Mouse (Mus musculus) liver, embryonic 14.5 days (tissue): ENCODE measurements around the gene Mapk3.
A peak's percentile ranks its signal among the peaks of the same experiment; 100 is the strongest.

Source experiments
- CTCF ChIP-seq: IDR thresholded peaks from 2 replicates; pipeline ENCODE4 v1.5.1; 2016; ENCODE audit warnings: antibody characterized with exemption, low read depth, control low read depth
- EP300 ChIP-seq: IDR thresholded peaks from 2 replicates; pipeline ENCODE4 v1.6.1; 2016; ENCODE audit warnings: antibody characterized with exemption, low read depth

GRCm38 (mm10) chr7:126795387-126796317 lies 36.3 kb downstream of the Mapk3 start:
- TF ChIP-seq CTCF (peak; percentile 53), EP300 (no peak)
